Mouse (Mus musculus): ENCODE data around the gene Tmem267. TPM values are rescaled to one million over a fixed set of nuclear protein-coding genes. Genes with fewer than 3 reads are reported as not detected.
A peak's percentile ranks its signal among the peaks of the same experiment; 100 is the strongest.
"Not testable (repeated sequence)": the region's sequence is repeated elsewhere in the genome, so short reads cannot be mapped to it uniquely, and the experiment has no call there.

The Tmem267 gene
- polyA plus RNA-seq (2015; fragmentation: Nextera tagmentation; extraction: Ambion mirVana): 0.97 and 1.4 TPM in 2 replicates

- Histone ChIP-seq H3K4me3 (replicated peaks) (no peak within 1 kb of the TSS), H3K4me2 (peak within 1 kb of the TSS; percentile 34; the same call in 1 of the 2 replicates), H3K36me3 (peaks cover 12% of the 10 kb centered on the region; the same call in 1 of the 2 replicates), H3K27me3 (replicated peaks) (no peaks in the 10 kb centered on the region), H3K9ac (no peak within 1 kb of the TSS), H3K4me1 (no peaks in the 10 kb centered on the region), H3K9me3 (peaks cover 13% of the 10 kb centered on the region), H3K27ac (peak within 1 kb of the TSS; percentile 1; the same call in 1 of the 2 replicates)
- 77% methylated on average over 87 of the region's 87 CpGs for WGBS
- no peak; the same call in 1 of the 2 replicates for ATAC-seq (ENCODE audit: insufficient read depth, low FRiP score, low read depth)
Measured at GRCm38 (mm10) chr13:119487880-119488580, at the start of gene Tmem267, which contains the start of gene 3110070M22Rik. Tmem267 (plus strand) TSS chr13:119488039. 3110070M22Rik (minus strand) TSS chr13:119488383.

GRCm38 (mm10) chr13:119442244-119442643, 45.6 kb upstream of the Tmem267 start:
- 95% methylated on average over 1 of the region's 1 CpGs for WGBS
- H3K4me1 ChIP-seq: no peaks in the 10 kb centered on the region
- peaks cover 31% of the 10 kb centered on the region for H3K36me3 ChIP-seq
- no peak for ATAC-seq (ENCODE audit: insufficient read depth, low FRiP score, low read depth)
- H3K27me3 ChIP-seq (replicated peaks): no peaks in the 10 kb centered on the region
- H3K4me3 ChIP-seq (replicated peaks): no peak overlapping the region
- H3K9ac ChIP-seq: no peak overlapping the region
- H3K9me3 ChIP-seq: no peaks in the 10 kb centered on the region
- no peak overlapping the region for H3K27ac ChIP-seq
- no peak overlapping the region for H3K4me2 ChIP-seq

GRCm38 (mm10) chr13:119453563-119453962, 34.3 kb upstream of the Tmem267 start:
- H3K9me3 ChIP-seq: no peaks in the 10 kb centered on the region
- H3K4me3 ChIP-seq (replicated peaks): no peak overlapping the region
- 95% methylated on average over 4 of the region's 4 CpGs for WGBS
- no peak overlapping the region for H3K9ac ChIP-seq
- no peak overlapping the region for H3K27ac ChIP-seq
- H3K4me2 ChIP-seq: no peak overlapping the region
- no peak for ATAC-seq (ENCODE audit: insufficient read depth, low FRiP score, low read depth)
- H3K4me1 ChIP-seq: no peaks in the 10 kb centered on the region
- no peaks in the 10 kb centered on the region for H3K27me3 ChIP-seq (replicated peaks)
- H3K36me3 ChIP-seq: peaks cover 11% of the 10 kb centered on the region

- Histone ChIP-seq H3K9me3 (no peaks in the 10 kb centered on the region), H3K4me3 (replicated peaks) (no peak overlapping the region), H3K4me2 (no peak overlapping the region), H3K27me3 (replicated peaks) (no peaks in the 10 kb centered on the region), H3K9ac (no peak overlapping the region), H3K27ac (no peak overlapping the region), H3K36me3 (peaks cover 11% of the 10 kb centered on the region), H3K4me1 (no peaks in the 10 kb centered on the region)
- ATAC-seq (ENCODE audit: insufficient read depth, low FRiP score, low read depth): no peak
Measured at GRCm38 (mm10) chr13:119455082-119455481, 32.8 kb upstream of the Tmem267 start.

- H3K9me3 ChIP-seq: no peaks in the 10 kb centered on the region
- H3K4me3 ChIP-seq (replicated peaks): no peak overlapping the region
- ATAC-seq (ENCODE audit: insufficient read depth, low FRiP score, low read depth): no peak
- no peak overlapping the region for H3K4me2 ChIP-seq
- H3K9ac ChIP-seq: no peak overlapping the region
- H3K36me3 ChIP-seq: 0 out of 2 replicates have a peak, but pooled peaks cover 6% of the 10 kb centered on the region
- H3K27me3 ChIP-seq (replicated peaks): no peaks in the 10 kb centered on the region
- H3K27ac ChIP-seq: no peak overlapping the region
- WGBS: 90% methylated on average over 7 of the region's 7 CpGs
- no peaks in the 10 kb centered on the region for H3K4me1 ChIP-seq
Measured at GRCm38 (mm10) chr13:119456342-119456741, 31.5 kb upstream of the Tmem267 start.

GRCm38 (mm10) chr13:119461900-119462595, 25.8 kb upstream of the Tmem267 start:
- 0 out of 2 replicates have a peak, but pooled peaks cover 6% of the 10 kb centered on the region for H3K36me3 ChIP-seq
- ATAC-seq (ENCODE audit: insufficient read depth, low FRiP score, low read depth): peak; percentile 15; the same call in 1 of the 2 replicates

GRCm38 (mm10) chr13:119462596-119463560, 25.0 kb upstream of the Tmem267 start, which contains the start of gene 4833420G17Rik:
4833420G17Rik (plus strand) TSS chr13:119462768.
- peak within 1 kb of the TSS; percentile 65 for H3K4me2 ChIP-seq
- H3K36me3 ChIP-seq: peaks cover 8% of the 10 kb centered on the region; the same call in 1 of the 2 replicates
- H3K4me1 ChIP-seq: peaks cover 5% of the 10 kb centered on the region; the same call in 1 of the 2 replicates
- H3K4me3 ChIP-seq (replicated peaks): peak within 1 kb of the TSS; percentile 68
- WGBS: 7% methylated on average over 57 of the region's 57 CpGs
- H3K27ac ChIP-seq: peak within 1 kb of the TSS; percentile 87
- H3K9ac ChIP-seq: peak within 1 kb of the TSS; percentile 57
- no peaks in the 10 kb centered on the region for H3K9me3 ChIP-seq
- no peaks in the 10 kb centered on the region for H3K27me3 ChIP-seq (replicated peaks)
- peak; percentile 98 for ATAC-seq (ENCODE audit: insufficient read depth, low FRiP score, low read depth)

More at GRCm38 (mm10) chr13:119461900-119462595, 25.8 kb upstream of the Tmem267 start:
- peak overlapping the region; percentile 57; the same call in 1 of the 2 replicates for H3K9ac ChIP-seq
- H3K4me3 ChIP-seq (replicated peaks): peak overlapping the region; percentile 68
- H3K4me2 ChIP-seq: peak overlapping the region; percentile 65
- H3K4me1 ChIP-seq: peaks cover 5% of the 10 kb centered on the region; the same call in 1 of the 2 replicates
- H3K27me3 ChIP-seq (replicated peaks): no peaks in the 10 kb centered on the region
- no peaks in the 10 kb centered on the region for H3K9me3 ChIP-seq
- 10% methylated on average over 10 of the region's 10 CpGs for WGBS
- H3K27ac ChIP-seq: peak overlapping the region; percentile 87

GRCm38 (mm10) chr13:119476631-119477030, 11.2 kb upstream of the Tmem267 start:
- Histone ChIP-seq H3K9ac (no peak overlapping the region), H3K4me2 (no peak overlapping the region), H3K36me3 (peaks cover 31% of the 10 kb centered on the region), H3K4me3 (replicated peaks) (no peak overlapping the region), H3K27ac (no peak overlapping the region), H3K9me3 (no peaks in the 10 kb centered on the region), H3K4me1 (no peaks in the 10 kb centered on the region), H3K27me3 (replicated peaks) (no peaks in the 10 kb centered on the region)
- 92% methylated on average over 9 of the region's 9 CpGs for WGBS
- no peak for ATAC-seq (ENCODE audit: insufficient read depth, low FRiP score, low read depth)

GRCm38 (mm10) chr13:119477789-119478188, 10.1 kb upstream of the Tmem267 start:
- H3K4me3 ChIP-seq (replicated peaks): no peak overlapping the region
- H3K36me3 ChIP-seq: peaks cover 31% of the 10 kb centered on the region
- 87% methylated on average over 2 of the region's 2 CpGs for WGBS
- H3K4me1 ChIP-seq: no peaks in the 10 kb centered on the region
- H3K4me2 ChIP-seq: no peak overlapping the region
- ATAC-seq (ENCODE audit: insufficient read depth, low FRiP score, low read depth): no peak
- no peaks in the 10 kb centered on the region for H3K27me3 ChIP-seq (replicated peaks)
- no peak overlapping the region for H3K27ac ChIP-seq
- no peaks in the 10 kb centered on the region for H3K9me3 ChIP-seq
- no peak overlapping the region for H3K9ac ChIP-seq

GRCm38 (mm10) chr13:119487354-119487753, 485 bp upstream of the Tmem267 start:
- no peak overlapping the region for H3K27ac ChIP-seq
- WGBS: 60% methylated on average over 7 of the region's 7 CpGs
- H3K36me3 ChIP-seq: peaks cover 12% of the 10 kb centered on the region; the same call in 1 of the 2 replicates
- no peak overlapping the region for H3K4me3 ChIP-seq (replicated peaks)
- H3K4me1 ChIP-seq: no peaks in the 10 kb centered on the region
- no peak overlapping the region for H3K9ac ChIP-seq
- no peak for ATAC-seq (ENCODE audit: insufficient read depth, low FRiP score, low read depth)
- peaks cover 13% of the 10 kb centered on the region for H3K9me3 ChIP-seq
- H3K4me2 ChIP-seq: peak overlapping the region; percentile 34; the same call in 1 of the 2 replicates
- no peaks in the 10 kb centered on the region for H3K27me3 ChIP-seq (replicated peaks)

GRCm38 (mm10) chr13:119492083-119492482, 4.2 kb downstream of the Tmem267 start:
- WGBS: 90% methylated on average over 10 of the region's 10 CpGs

More at GRCm38 (mm10) chr13:119492083-119492482, 4.2 kb downstream of the Tmem267 start:
- ATAC-seq (ENCODE audit: insufficient read depth, low FRiP score, low read depth); H3K9ac ChIP-seq; H3K4me3 ChIP-seq (replicated peaks); H3K36me3 ChIP-seq; H3K27me3 ChIP-seq (replicated peaks); H3K4me1 ChIP-seq; H3K4me2 ChIP-seq; H3K27ac ChIP-seq: not testable (repeated sequence)
- H3K9me3 ChIP-seq: peaks cover 13% of the 10 kb centered on the region
